Mouse (Mus musculus) T-helper 2 cell (primary cell): ENCODE results near the gene Nacad.

ENCODE experiments used
- in situ Hi-C: fragments of 300-600 bp; cut with MboI, MseI; formaldehyde crosslinking; loops from one replicate; pipeline ENCODE4 v1.15.1; 2025; ENCODE audit warnings: high pct_unique_total_duplicates

The Nacad gene

GRCm38 (mm10) chr11:6605491-6606399, at the start of gene Nacad:
Nacad (minus strand) TSS chr11:6606053.
- in situ Hi-C loops = no loop called here

GRCm38 (mm10) chr11:6654903-6655302, 49.0 kb upstream of the Nacad start:
- in situ Hi-C loops = loop anchor here (5.0 kb wide), 1 partner anchor 112 kb away; no protein-coding TSS in a partner anchor

- in situ Hi-C loops = loop anchor here (5.0 kb wide), 1 partner anchor 114 kb away; no protein-coding TSS in a partner anchor
Observed at GRCm38 (mm10) chr11:6652978-6653377, 47.1 kb upstream of the Nacad start.

DNA sequence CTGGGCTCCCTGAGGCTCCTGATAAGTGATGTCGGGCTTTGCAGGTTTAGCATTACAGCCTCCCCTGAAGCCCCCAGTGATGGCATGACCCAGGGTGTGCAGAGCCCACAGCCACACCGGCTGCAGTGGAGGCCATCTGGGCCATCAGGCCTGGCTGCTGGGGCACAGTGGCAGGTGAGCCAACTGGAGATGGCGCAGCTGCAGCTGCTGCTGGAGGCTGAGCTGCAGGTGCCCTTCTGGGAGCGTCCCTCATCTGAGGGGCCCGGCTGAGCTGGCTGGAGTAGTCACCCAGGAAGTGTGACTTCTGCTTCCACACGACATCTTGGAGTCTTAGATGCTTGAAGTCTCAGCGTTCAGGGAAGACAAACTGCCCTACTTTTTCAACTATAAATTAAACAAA, 44.7 kb upstream of the Nacad start:
- in situ Hi-C loops = loop anchor here (5.0 kb wide), 1 partner anchor 117 kb away; no protein-coding TSS in a partner anchor

DNA sequence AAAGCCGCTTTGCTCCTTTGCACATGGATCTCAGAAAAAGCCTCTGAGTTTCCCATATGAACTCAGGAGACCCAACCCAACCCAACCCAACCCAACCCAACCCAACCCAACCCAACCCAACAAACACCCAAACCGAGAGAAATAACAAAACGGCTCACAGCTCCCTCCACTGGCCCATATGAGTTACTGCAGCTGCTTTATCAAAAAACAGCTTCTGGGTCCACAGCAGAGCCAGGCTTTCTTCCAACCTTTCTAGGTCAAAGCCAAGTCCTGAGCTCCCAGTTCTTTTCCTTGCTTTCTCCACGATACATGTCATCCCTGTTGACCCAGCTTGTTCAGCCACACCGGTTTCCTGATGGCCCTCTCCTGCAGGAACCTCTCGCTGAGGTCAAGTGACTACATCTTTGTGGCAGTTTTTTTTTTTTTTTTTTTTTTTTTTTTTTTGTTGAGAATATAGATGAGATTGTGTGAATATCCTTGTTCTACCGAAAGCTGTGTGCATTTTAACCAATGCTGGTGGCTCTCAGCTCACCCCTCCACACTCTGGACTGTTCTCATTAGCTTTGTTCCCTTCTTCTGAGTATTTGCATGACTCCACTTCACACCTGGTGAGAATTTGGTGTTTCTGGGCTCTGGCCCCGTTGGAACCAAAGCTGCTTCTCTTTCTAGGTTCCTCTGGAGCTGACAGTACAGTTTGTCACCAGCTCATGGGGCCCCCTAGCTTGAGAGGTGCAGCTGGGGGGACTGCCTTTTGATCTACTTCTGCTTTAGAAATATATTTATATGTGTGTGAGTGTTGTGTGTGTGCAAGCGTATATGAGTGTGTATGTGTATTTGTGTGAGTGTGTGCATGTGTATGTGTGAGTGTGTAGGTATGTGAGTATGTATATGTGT, 42.2 kb upstream of the Nacad start:
- in situ Hi-C loops = no loop called here

DNA sequence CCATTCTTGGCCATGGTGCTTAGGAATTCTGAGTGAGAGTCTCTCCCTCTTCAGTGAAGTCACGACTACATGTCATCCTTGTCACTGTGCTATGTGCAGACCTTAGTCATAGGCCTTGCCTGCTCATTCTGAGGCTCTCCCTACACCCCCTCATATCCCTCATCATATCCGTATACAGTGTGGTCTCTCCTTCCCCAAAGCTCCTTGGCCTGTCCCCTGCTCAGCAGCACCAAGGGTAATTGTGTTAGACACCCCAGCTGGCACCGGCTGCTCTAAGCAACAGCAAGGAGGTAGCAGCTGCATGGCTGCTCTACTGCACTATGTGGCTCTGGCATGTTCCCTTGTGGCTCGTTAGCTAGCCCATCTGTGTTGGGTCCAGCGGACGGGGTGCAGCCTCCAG, 38.7 kb upstream of the Nacad start:
- in situ Hi-C loops = no loop called here

- in situ Hi-C loops = no loop called here
Observed at GRCm38 (mm10) chr11:6639072-6639471, 33.2 kb upstream of the Nacad start.

DNA sequence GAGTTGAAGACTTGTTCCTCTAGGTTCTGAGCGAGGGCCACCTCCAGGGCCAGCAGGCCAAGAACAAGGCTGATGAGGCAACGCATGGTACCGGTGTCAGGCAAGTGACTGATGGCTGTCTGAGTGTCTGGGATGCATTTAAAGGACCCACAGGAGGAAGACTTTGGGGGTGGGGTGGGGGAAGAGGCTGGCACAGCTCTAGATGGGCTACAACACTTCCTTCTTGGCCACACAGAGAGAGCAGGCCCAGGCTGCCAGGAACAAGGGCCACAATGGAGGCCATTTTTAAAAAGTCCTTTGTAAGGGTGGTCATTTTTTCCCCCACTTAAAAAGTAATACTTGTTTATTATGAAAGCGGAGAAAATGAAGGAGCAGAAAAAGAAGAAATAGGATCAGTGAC, 32.7 kb upstream of the Nacad start, which contains the start of gene Wap:
Wap (minus strand) TSS at position 101 of the 400 bp plus-strand sequence.
- in situ Hi-C loops = no loop called here

GRCm38 (mm10) chr11:6636150-6636549, 30.3 kb upstream of the Nacad start:
- in situ Hi-C loops = no loop called here

DNA sequence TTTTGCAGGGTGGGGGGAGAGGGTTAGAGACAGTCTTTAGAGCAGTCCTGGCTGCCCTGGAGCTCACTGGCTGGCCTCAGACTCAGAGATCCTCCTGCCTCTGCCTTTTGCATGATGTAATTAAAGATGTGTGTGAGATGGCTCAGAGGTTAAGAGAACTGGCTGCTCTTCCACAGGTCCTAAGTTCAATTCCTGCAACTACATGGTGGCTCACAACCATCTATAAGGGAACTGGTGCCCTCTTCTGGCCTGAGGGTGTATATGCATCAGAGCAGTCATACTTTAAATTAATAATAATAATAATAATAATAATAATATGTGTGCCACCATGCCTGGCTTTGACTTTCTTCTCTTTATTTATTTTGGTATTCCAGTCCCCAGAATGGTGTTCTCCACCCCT, 23.8 kb upstream of the Nacad start:
- in situ Hi-C loops = loop anchor here (5.0 kb wide), 1 partner anchor 102 kb away; no protein-coding TSS in a partner anchor

- in situ Hi-C loops = loop anchor here (5.0 kb wide), 1 partner anchor 101 kb away; no protein-coding TSS in a partner anchor
Observed at GRCm38 (mm10) chr11:6628568-6628967, 22.7 kb upstream of the Nacad start.

- in situ Hi-C loops = loop anchor here (5.0 kb wide), 1 partner anchor 100 kb away; no protein-coding TSS in a partner anchor
Observed at GRCm38 (mm10) chr11:6627731-6628130, 21.9 kb upstream of the Nacad start.

DNA sequence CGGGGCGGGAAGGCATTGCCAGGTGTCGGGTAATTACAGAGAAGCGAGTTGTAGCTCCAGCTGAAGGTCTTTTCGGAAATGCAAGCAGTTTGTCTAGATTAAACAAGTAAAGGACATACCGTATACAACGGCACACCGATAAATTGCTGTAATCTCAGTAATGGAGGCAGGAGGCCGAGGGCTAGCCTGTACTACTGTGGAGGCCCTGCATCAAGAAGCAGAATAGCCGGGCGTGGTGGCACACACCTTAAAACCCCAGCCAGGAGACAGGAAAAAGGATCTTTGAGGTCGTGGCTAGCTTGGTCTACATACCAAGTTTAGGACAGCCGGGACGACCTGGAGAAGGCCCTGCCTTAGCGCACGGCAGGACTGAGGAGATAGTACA, 20.5 kb upstream of the Nacad start:
- in situ Hi-C loops = loop anchor here (5.0 kb wide), 1 partner anchor 99 kb away; no protein-coding TSS in a partner anchor

DNA sequence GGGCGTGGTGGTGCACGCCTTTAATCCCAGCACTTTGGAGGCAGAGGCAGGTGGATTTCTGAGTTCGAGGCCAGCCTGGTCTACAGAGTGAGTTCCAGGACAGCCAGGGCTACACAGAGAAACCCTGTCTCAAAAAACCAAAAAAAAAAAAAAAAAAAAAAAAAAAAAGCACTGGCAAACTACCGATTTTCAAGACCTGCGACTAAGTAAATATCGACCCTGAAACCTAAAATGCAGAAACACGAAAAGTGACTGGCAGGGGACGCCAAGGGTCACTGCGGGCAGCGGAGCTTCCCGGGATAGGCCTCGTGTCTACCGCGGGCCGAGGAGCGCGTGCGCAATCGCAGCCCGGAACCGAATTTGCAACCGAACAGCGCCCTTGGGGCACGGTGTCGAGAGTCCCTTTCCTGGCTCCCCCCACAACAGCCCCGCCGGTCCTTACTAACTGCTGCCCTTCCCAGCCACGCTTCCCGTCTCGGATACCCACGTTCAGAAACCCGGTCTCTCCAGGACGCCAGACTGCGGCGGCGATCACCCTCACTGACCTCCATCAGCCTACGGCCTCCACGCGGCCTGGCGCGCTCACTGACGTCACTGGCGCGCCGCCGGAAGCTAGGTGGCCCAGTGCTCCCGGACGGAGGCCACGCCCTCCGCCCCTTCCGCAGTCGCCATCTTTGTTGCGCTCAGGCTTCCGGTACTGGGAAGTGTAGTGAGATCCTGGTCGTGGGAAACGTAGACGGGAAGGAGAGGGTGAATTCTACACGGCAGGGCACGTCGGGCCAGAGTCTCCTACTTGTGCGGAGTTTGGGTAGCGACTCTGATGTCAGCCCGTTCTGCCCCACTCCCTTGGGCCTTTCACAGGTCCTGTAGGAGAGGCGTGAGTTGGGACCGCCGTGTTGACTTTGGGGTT, 19.9 kb upstream of the Nacad start, which contains the start of gene Tbrg4:
Tbrg4 (minus strand) TSS at position 590 of the 910 bp plus-strand sequence.
- in situ Hi-C loops = loop anchor here (5.0 kb wide), 1 partner anchor 98 kb away; no protein-coding TSS in a partner anchor

DNA sequence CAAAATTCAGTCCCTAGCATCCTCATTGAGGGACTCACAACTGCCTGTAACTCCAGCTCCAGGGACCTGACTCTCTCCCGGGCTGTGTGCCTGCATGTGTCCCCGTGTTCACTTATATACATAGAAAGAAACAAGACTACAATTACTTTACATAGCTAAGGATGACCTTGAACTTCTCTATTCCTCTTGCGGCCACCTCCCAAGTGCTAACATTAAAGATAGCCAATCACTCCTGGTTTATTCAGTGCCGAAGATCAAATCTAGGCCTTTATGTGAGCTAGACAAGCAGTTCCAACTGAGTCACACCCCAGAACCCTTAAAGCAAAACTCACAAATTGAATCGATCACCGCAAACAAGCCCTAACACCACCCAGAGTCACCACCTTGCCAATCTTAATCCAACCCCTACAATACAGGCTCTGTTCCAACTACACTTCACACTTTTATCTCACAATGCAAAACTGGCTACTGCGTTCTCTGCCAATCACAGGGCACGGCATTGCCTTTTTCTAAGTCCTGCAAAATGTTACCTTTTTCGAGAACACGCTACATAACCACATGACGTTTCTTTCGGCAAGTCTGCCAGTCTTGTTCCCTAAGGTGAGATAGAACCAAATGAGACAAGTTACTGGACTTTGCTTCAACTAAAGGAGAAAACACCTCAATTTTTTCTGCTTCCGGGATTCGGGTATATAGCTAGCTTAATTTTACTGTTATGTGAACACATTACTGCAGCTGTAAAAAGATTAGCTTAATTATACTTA, 18.9 kb upstream of the Nacad start:
- in situ Hi-C loops = loop anchor here (5.0 kb wide), 1 partner anchor 98 kb away; no protein-coding TSS in a partner anchor

DNA sequence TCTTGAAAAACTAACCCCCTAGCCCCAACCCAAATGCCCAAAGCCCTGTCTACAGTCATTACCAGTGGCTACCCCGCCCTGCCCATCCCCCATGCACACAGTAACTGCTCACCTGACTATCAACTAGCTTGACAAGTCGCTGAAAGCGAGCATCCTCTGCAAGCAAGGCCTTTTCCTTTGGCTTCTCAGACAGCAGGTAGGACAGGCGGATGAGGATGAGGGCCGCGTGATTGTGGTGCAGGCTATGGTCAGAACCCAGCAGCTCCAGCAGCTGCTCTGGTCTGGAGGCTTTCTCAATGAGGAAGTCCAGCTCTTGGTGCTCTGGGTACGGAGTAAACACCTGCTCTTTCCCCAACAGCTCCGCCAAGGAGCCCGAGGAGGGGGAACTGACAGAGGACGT, 17.9 kb upstream of the Nacad start:
- in situ Hi-C loops = no loop called here

- in situ Hi-C loops = no loop called here
Observed at GRCm38 (mm10) chr11:6615250-6616205, 9.7 kb upstream of the Nacad start.

GRCm38 (mm10) chr11:6605021-6605481, 802 bp downstream of the Nacad start:
- in situ Hi-C loops = no loop called here

DNA sequence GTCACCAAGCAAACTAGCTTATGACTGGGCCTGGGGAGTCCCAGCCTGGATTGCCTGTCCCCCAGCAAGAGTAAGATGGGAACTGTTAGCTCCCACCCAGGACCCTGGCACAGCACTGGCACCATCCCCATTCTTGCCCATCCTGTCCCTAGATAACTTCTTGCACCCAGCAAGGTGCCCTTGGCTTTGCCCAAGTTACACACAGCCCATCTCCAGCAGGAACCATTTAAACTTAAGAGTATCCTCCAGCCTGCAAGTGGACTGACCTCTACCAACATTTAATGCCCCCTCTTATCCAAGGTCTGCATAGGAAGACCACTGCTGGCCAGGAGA, 1.3 kb downstream of the Nacad start:
- in situ Hi-C loops = no loop called here
